Mouse (Mus musculus) spleen, postnatal 36 days (tissue): ENCODE data around the gene Zdhhc13.

Experiments used
- DNase-seq, 2 experiments: peaks; one replicate each; pipeline ENCODE4 v3.0.0; 2022; ENCODE audit warnings: low spot score in 2 of 2, mixed read lengths in 1 of 2

Zdhhc13 gene

GRCm38 (mm10) chr7:48841538-48841937, 52.7 kb downstream of the Zdhhc13 start:
- DNase-seq = no peak

- DNase-seq = no peak
Observed at GRCm38 (mm10) chr7:48842353-48842752, 53.5 kb downstream of the Zdhhc13 start.

DNA sequence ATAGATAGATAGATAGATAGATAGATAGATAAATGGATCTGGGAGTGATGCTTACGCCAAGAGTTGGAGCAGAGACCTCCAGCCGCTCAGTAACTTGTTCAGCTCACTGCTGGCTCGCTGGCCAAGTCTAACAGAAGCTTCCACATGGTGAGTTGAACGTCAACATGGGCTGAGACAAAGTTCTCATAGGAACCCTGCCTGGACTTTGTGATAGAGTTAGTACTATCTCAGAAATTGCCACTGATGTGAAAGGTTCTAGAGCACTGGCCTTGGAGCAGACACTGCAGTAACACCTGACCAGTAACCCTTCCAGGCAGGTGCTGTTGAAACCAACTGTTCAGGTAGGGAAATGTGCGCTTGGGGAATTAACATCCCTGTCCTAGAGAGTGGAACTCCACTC, 54.7 kb downstream of the Zdhhc13 start:
- DNase-seq = no peak

- no peak for DNase-seq
Observed at GRCm38 (mm10) chr7:48845213-48845973, 56.6 kb downstream of the Zdhhc13 start.

GRCm38 (mm10) chr7:48846755-48847154, 58.0 kb downstream of the Zdhhc13 start:
- no peak for DNase-seq

GRCm38 (mm10) chr7:48847820-48848650, 59.2 kb downstream of the Zdhhc13 start, which contains the start of gene Csrp3:
TSS of gene Csrp3 (minus strand) at chr7:48848033.
- DNase-seq = no peak

- no peak for DNase-seq
Observed at GRCm38 (mm10) chr7:48851529-48852104, 62.8 kb downstream of the Zdhhc13 start.

DNA sequence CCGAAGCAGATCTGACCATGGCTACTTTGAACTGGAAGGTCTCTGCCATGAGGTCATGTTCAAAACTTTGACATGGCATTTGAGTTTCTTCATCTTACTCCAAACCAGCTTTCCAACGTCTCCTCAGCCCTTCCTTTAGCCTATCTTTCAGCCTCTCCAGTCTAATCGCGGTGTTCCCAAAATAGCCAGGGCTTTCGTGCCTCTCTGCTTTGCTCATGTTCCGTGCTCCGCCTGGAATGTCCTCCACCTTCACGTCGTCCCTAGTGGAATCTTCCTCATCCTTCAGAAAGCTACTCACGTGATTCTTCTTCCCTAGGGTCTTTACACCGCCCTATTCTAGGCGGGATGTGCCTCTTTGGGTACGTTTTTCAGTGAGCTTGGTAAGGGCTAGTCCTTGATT, 64.7 kb downstream of the Zdhhc13 start:
- DNase-seq = no peak

- DNase-seq = no peak
Observed at GRCm38 (mm10) chr7:48855461-48855860, 66.7 kb downstream of the Zdhhc13 start.

- no peak for DNase-seq
Observed at GRCm38 (mm10) chr7:48858257-48858656, 69.5 kb downstream of the Zdhhc13 start.

GRCm38 (mm10) chr7:48859362-48859761, 70.6 kb downstream of the Zdhhc13 start:
- no peak for DNase-seq

GRCm38 (mm10) chr7:48860948-48861347, 72.1 kb downstream of the Zdhhc13 start:
- no peak for DNase-seq

- no peak for DNase-seq
Observed at GRCm38 (mm10) chr7:48861796-48862195, 73.0 kb downstream of the Zdhhc13 start.

- DNase-seq = no peak
Observed at GRCm38 (mm10) chr7:48864199-48864598, 75.4 kb downstream of the Zdhhc13 start.

DNA sequence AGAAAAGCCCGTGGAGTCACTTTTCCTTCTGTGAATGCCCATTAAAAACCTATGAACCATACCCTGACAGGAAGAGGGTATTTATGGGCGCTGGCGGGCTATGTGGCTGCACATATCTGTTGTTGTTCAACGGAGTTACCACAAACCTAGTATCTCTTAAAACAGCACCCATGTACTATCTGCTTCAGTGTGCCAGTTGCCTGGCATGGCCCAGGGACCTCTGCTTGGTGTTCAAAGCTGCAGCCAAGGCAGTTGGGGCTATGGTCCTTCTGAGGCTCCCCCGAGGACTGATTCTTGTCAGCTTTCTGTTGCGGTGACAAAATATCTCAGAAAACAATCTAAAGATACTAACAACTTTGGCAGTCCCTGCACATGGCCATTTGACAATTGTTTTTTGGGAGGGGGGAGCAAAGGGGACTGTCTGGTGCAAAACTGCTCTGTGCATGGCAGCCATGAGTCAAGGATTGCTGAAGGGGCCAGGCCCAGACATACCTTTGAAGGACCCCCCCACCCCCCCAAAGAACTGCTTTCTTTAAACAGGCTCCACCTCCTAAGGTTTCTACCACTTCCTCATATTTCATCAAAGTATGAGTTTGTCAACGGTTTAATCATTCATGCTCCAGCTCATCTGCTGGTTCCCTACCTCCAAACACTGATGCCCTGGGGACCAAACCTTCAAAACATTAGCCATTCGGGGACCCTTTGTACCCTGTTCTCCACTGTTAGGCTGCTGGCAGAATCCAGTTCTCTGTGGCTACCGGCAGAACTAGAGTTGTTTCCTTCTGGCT, 76.1 kb downstream of the Zdhhc13 start:
- DNase-seq = no peak

GRCm38 (mm10) chr7:48867576-48867975, 78.8 kb downstream of the Zdhhc13 start:
- peak; percentile 6 to 11 for DNase-seq

DNA sequence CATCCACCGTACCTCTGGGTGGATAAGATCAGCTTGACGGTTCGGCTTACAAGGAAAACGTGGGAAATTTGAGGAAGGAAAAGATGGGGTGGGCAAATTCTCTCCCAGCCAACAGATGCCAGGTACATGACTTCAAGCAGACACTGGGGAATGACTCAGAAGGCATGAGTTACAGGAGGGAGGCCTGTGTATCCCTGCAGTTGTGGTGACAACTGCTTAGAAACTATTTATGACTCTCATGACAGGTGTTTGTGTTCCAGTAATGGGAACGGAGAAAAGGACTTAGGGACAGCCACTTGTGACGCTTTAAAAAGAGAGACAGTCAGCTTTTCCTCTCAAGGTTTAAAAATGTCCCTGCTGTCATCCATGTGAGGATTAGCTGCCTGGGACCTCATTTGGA, 81.3 kb downstream of the Zdhhc13 start:
- DNase-seq = no peak

GRCm38 (mm10) chr7:48870579-48871180, 81.9 kb downstream of the Zdhhc13 start:
- no peak for DNase-seq

DNA sequence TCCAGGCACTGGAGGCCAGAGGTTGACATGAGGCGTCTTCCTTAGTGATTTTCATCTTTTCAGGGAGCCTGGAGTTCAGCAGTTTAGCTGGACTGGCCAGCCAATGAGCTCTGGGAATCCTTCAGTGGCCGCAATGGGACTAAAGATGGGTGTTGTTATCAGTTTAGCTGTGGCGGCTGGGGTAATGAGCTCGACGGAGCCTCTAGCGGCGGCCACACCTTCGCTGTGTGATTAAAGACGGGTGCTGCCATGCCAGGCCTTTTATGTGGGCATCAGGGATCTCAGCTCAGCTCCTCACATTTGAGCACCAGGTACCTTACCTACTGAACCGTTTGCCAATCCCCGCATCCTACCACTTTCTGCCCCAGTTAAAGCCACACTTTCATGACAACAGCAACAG, 82.5 kb downstream of the Zdhhc13 start:
- DNase-seq = no peak

DNA sequence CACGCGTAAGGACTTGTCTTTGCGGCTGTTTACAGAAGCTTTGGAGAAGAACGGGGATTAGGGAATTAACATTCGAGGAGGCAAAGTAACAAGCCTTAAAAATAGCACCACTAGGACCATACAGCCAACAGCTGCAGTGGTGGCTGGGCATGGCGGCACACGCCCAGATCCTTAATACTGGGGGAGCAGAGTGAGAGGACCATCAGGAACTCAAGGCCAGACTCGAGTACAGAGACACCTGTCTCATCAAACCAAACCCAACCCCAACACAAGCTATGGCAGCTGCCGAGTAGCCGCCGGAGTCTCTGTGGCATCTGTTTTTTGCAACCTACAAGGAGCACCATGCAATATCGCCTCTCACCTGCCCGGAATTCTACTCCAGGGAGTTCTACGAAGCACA, 86.3 kb downstream of the Zdhhc13 start:
- DNase-seq = no peak

DNA sequence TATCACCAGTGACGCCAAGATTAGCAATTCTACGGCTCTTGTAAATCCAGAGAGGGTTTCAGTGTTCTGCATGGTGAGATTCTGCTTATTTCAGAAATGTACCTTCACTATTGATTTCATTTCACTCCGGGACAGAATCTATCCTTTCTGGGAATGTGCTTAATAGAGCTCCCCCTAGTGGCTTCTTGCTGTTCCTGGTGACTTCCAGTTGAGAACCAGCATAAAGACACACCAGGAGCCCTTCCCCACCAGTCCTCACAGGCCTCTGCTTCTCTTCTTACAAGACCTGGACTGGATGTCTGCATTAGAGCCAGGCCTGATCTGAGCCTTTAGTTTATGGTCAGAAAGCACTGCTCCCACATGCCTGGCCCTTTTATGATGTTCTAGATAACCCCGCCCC, 87.7 kb downstream of the Zdhhc13 start:
- peak; percentile 23 to 48 for DNase-seq
